Mouse (Mus musculus) liver, embryonic 11.5 days (tissue): ENCODE results near the gene Wdr53. TPM values are rescaled to one million over a fixed set of nuclear protein-coding genes. Genes with fewer than 3 reads are reported as not detected.

Experiments
- ATAC-seq: fragments of 200-750 bp; cut with Nextera tagmentation; replicated peaks from 2 replicates; pipeline ENCODE4 v1.8.0; 2017; ENCODE audit warnings: moderate number of reproducible peaks, mild to moderate bottlenecking, moderate TSS enrichment, moderate library complexity; ENCODE audit not compliant: low FRiP score
- DNase-seq: peaks from one replicate; pipeline ENCODE4 v3.0.0-alpha.2; 2017; ENCODE audit warnings: low spot score
- H3K27ac ChIP-seq: fragments of 300-500 bp; sonication (generic); 2 replicates; pipeline ENCODE4 v1.5.1; 2014; ENCODE audit warnings: mild to moderate bottlenecking, low read depth, low read length, control low read depth
- H3K27me3 ChIP-seq: fragments of 300-500 bp; sonication (generic); replicated peaks from 2 replicates; pipeline ENCODE4 v1.6.1; 2014; ENCODE audit warnings: low read length, mixed read lengths; ENCODE audit not compliant: control insufficient read depth, insufficient read depth
- H3K36me3 ChIP-seq: fragments of 300-500 bp; sonication (generic); 2 replicates; pipeline ENCODE4 v1.6.1; 2014; ENCODE audit warnings: mild to moderate bottlenecking, low read length, moderate library complexity, mixed read lengths; ENCODE audit not compliant: control insufficient read depth, insufficient read depth
- H3K4me1 ChIP-seq: fragments of 300-500 bp; sonication (generic); replicated peaks from 2 replicates; pipeline ENCODE4 v1.6.1; 2014; ENCODE audit warnings: low read length, mixed read lengths; ENCODE audit not compliant: control insufficient read depth, insufficient read depth
- H3K4me2 ChIP-seq: fragments of 300-500 bp; sonication (generic); 2 replicates; pipeline ENCODE4 v1.6.1; 2014; ENCODE audit warnings: mild to moderate bottlenecking, control low read depth, moderate library complexity
- H3K4me3 ChIP-seq: fragments of 300-500 bp; sonication (generic); 2 replicates; pipeline ENCODE4 v1.5.1; 2014; ENCODE audit warnings: low read depth, low read length, control low read depth
- H3K9ac ChIP-seq: fragments of 300-500 bp; sonication (generic); 2 replicates; pipeline ENCODE4 v1.6.1; 2014; ENCODE audit warnings: low read depth, low read length, control low read depth
- H3K9me3 ChIP-seq: fragments of 300-500 bp; sonication (generic); 2 replicates; pipeline ENCODE4 v1.6.1; 2016; ENCODE audit warnings: low read length, inconsistent platforms, mixed read lengths; ENCODE audit not compliant: control insufficient read depth
- WGBS: fragments of 180-500 bp; shearing (Covaris S2); extraction: QIAGEN DNeasy Blood & Tissue Kit; methylation state at CpG from one replicate; pipeline ENCODE4 v1.1.7; 2014; 5-methylcytosine and 5-hydroxymethylcytosine counted together
- microRNA counts: library from miRNA; unstranded; fragments of <30 nt; microRNA quantifications from one replicate; lab custom pipeline; 2015
- microRNA-seq: library from miRNA; unstranded; fragments of <30 nt; microRNA quantifications from one replicate; pipeline ENCODE4, GENCODE M21; 2017; ENCODE audit warnings: borderline number of aligned reads
- polyA plus RNA-seq: library from polyadenylated mRNA; unstranded; fragments of >200 nt; fragmentation: Nextera tagmentation; extraction: Ambion mirVana; gene quantifications from 2 replicates; pipeline ENCODE4 v1.2.1, GENCODE M21; 2014

Gene Wdr53
- polyA plus RNA-seq, 1 experiment from 2014 or later, result 23.2 TPM

DNA sequence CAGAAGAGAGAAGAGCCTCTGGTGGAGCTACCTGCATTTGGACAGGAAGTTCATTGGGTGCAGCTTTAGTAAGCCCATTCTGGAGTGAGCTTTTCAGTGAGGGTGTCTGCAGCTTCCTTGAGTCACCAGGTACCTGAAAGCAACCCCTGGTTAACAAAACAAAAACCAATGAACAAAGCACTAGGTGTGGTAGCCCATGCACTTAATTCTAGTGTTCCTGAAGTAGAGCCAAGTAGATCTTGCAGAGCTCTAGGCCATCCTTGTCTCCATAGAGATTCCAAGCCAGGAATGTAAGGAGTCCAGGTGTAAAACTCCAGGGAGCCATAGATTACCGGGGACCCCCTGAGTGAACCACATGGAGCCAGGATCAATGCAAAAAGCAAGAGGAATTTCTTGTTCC is 56.0 kb downstream of the Wdr53 start:
- no peak overlapping the region for H3K4me2 ChIP-seq
- no peaks in the 10 kb centered on the region for H3K27me3 ChIP-seq
- no peaks in the 10 kb centered on the region for H3K4me1 ChIP-seq
- H3K4me3 ChIP-seq, result no peak overlapping the region
- H3K27ac ChIP-seq, result no peak overlapping the region
- WGBS, result 42% methylated on average over 1 of the region's 1 CpGs
- H3K9ac ChIP-seq, result no peak overlapping the region
- ATAC-seq (no peak), DNase-seq (no peak)
- H3K9me3 ChIP-seq, result no peaks in the 10 kb centered on the region
- H3K36me3 ChIP-seq, result peaks cover 8% of the 10 kb centered on the region

DNA sequence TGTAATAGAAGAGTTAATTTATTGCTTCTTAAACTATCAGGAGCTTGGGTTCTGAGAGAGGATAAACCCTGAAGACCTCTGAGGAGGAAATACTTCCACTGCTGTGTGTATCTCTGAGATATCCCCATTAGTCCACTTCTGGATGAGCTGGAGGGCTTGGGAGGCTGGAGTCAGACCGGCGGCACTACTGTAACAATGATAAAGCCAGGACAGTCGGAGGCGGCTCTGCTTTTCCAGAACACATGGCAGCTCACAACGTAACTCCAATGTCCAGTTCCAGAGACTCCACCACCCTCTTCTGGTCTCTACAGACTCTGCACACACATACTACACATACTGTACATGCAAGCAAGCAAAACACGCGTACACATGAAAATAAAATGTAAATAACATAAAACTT is 56.9 kb downstream of the Wdr53 start:
- Histone ChIP-seq H3K36me3 (peaks cover 6% of the 10 kb centered on the region), H3K4me2 (no peak overlapping the region), H3K27ac (no peak overlapping the region), H3K9me3 (no peaks in the 10 kb centered on the region), H3K4me1 (no peaks in the 10 kb centered on the region), H3K9ac (no peak overlapping the region), H3K27me3 (no peaks in the 10 kb centered on the region), H3K4me3 (no peak overlapping the region)
- no peak for DNase-seq
- WGBS, result 91% methylated on average over 7 of the region's 7 CpGs
- ATAC-seq, result no peak

MicroRNAs within 50 kb of the gene (microRNA counts, 519-probe panel; counts per million panel counts)
- microRNA mmu-miR-1946a (lab: Ali Mortazavi, UCI), result not detected

Small RNAs within 50 kb of the gene (microRNA-seq; reads per million reads assigned to microRNA genes)
- gene Mir1946a, result not detected

Other genes starting within 250 kb of the Wdr53 start
- 13.0 and 13.1 TPM in 2 replicates for gene Senp5, start 243.9 kb upstream of the Wdr53 start, polyA plus RNA-seq
- gene Pak2, start 167.9 kb upstream of the Wdr53 start, polyA plus RNA-seq, result 30.0 and 32.9 TPM in 2 replicates
- gene Pigx, start 147.5 kb upstream of the Wdr53 start, polyA plus RNA-seq, result 57.1 and 63.0 TPM in 2 replicates
- 14.3 and 14.7 TPM in 2 replicates for gene Cep19, start 147.4 kb upstream of the Wdr53 start, polyA plus RNA-seq
- gene Nrros, start 81.6 kb upstream of the Wdr53 start, polyA plus RNA-seq, result 34.4 and 35.4 TPM in 2 replicates
- 0.62 and 1.2 TPM in 2 replicates for gene Bex6, start 67.4 kb upstream of the Wdr53 start, polyA plus RNA-seq
- gene Fbxo45, start 69 bp upstream of the Wdr53 start, polyA plus RNA-seq, result 13.0 and 13.3 TPM in 2 replicates
- gene Smco1, start 24.2 kb downstream of the Wdr53 start, polyA plus RNA-seq, result not detected in 2 replicates
- 19.7 and 20.8 TPM in 2 replicates for gene Rnf168, start 30.2 kb downstream of the Wdr53 start, polyA plus RNA-seq
- 13.7 and 15.3 TPM in 2 replicates for gene Ubxn7, start 85.0 kb downstream of the Wdr53 start, polyA plus RNA-seq
- not detected in 2 replicates for gene Tm4sf19, start 153.3 kb downstream of the Wdr53 start, polyA plus RNA-seq
- gene Tctex1d2, start 172.5 kb downstream of the Wdr53 start, polyA plus RNA-seq, result 13.8 and 15.1 TPM in 2 replicates
- gene Pcyt1a, start 183.7 kb downstream of the Wdr53 start, polyA plus RNA-seq, result 37.0 and 42.8 TPM in 2 replicates
- 1.3 TPM in 2 replicates for gene Slc51a, start 240.7 kb downstream of the Wdr53 start, polyA plus RNA-seq
- not detected in 2 replicates for gene Zdhhc19, start 249.0 kb downstream of the Wdr53 start, polyA plus RNA-seq